Mouse (Mus musculus) c-Kit-positive CD71-negative TER-119-negative erythroid progenitor cells, embryonic 14.5 days (primary cell): ENCODE results near the gene Gm17067.
A peak's percentile ranks its signal among the peaks of the same experiment; 100 is the strongest.
"Not testable (repeated sequence)": the region's sequence is repeated elsewhere in the genome, so short reads cannot be mapped to it uniquely, and the experiment has no call there.

Source experiments
- DNase-seq: peaks from one replicate; pipeline ENCODE4 v3.0.0-alpha.2; 2013; ENCODE audit warnings: low read depth

The Gm17067 gene

GRCm38 (mm10) chr7:42726917-42727316, at the start of gene Gm17067:
Gene Gm17067, minus strand, starts transcription at chr7:42727017.
- not testable (repeated sequence) for DNase-seq

- no peak for DNase-seq
Measured at GRCm38 (mm10) chr7:42749836-42750235, 23.0 kb upstream of the Gm17067 start.

- no peak for DNase-seq
Measured at GRCm38 (mm10) chr7:42738536-42739210, 11.9 kb upstream of the Gm17067 start.

GRCm38 (mm10) chr7:42693251-42693650, 33.6 kb downstream of the Gm17067 start:
- not testable (repeated sequence) for DNase-seq

GRCm38 (mm10) chr7:42692362-42693158, 34.3 kb downstream of the Gm17067 start, which contains the start of gene Zfp975:
Gene Zfp975, minus strand, starts transcription at chr7:42692742.
- DNase-seq = peak; percentile 37

GRCm38 (mm10) chr7:42680081-42680480, 46.7 kb downstream of the Gm17067 start:
- not testable (repeated sequence) for DNase-seq

- DNase-seq = not testable (repeated sequence)
Measured at GRCm38 (mm10) chr7:42679646-42680045, 47.2 kb downstream of the Gm17067 start.

GRCm38 (mm10) chr7:42660140-42660539, 66.7 kb downstream of the Gm17067 start:
- not testable (repeated sequence) for DNase-seq
